Mouse (Mus musculus) ES-E14 (cell line): ENCODE data around the gene Olfr124.

Source experiments
- HCFC1 ChIP-seq: IDR thresholded peaks from 2 replicates; pipeline ENCODE4 v1.6.1; 2012; ENCODE audit warnings: low read length, inconsistent platforms, borderline replicate concordance; ENCODE audit not compliant: insufficient read depth
- ZC3H11A ChIP-seq: IDR thresholded peaks from 2 replicates; pipeline ENCODE4 v1.6.1; 2012; ENCODE audit warnings: low read depth, mild to moderate bottlenecking, inconsistent platforms, low read length, borderline replicate concordance

GRCm38 (mm10) chr17:37799588-37799987, at the start of gene Olfr124:
- no peak for TF ChIP-seq ZC3H11A
- TF ChIP-seq HCFC1, result no peak
